Mouse (Mus musculus): ENCODE data around the gene Ttc7. TPM values are rescaled to one million over a fixed set of nuclear protein-coding genes. Genes with fewer than 3 reads are reported as not detected.
"Not testable (repeated sequence)": the region's sequence is repeated elsewhere in the genome, so short reads cannot be mapped to it uniquely, and the experiment has no call there.

Gene Ttc7
- polyA plus RNA-seq, 2 experiments: 7.8 to 7.9 TPM

DNA sequence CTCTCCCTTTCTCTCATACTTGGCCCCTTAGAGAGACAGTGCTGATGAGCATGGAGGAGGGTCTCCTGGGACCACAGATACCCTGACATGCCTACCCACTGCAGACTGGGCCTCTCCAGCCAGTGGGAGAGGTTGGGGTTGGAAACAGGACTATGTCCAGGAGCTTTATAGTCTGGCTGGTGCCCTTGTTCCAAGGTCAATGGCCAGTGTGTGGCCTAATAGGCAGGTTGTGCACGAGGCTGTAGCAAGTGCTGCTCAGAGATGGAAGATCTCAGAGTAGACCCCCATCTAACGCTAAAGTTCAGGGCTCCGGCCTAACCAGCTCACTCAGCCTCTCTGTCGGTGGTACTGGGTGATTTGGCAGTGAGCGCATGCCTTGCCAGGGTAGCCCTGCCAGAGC is 9.1 kb downstream of the Ttc7 start:
- no peak for TF ChIP-seq EP300 (IDR thresholded peaks at IDR 0.05; ENCODE audit: low read depth)
- TF ChIP-seq CTCF (IDR thresholded peaks at IDR 0.05; ENCODE audit: low read depth): no peak
- Histone ChIP-seq H3K4me1 (replicated peaks; ENCODE audit: control insufficient read depth in 2 of 2, insufficient read depth in 2 of 2, low read length in 1 of 2) (peaks cover 0 to 9% of the 10 kb centered on the region in 2 experiments; a peak in 2 of 4 replicates), H3K27ac (no peak overlapping the region), H3K9ac (replicated peaks) (no peak overlapping the region), H3K36me3 (replicated peaks; ENCODE audit: control insufficient read depth, insufficient read depth, low read depth) (peaks cover 8% of the 10 kb centered on the region; the same call in 1 of the 2 replicates), H3K27me3 (ENCODE audit: control insufficient read depth, insufficient read depth, low read length) (no peaks in the 10 kb centered on the region), H3K9me3 (ENCODE audit: control insufficient read depth, low read length) (no peaks in the 10 kb centered on the region), H3K4me2 (ENCODE audit: low read depth) (no peak overlapping the region), H3K4me3 (ENCODE audit: insufficient read depth in 1 of 2, low read depth in 2 of 2, low read length in 2 of 2) (no peak overlapping the region)
- ATAC-seq (ENCODE audit: insufficient read depth): no peak
- no peak for DNase-seq (ENCODE audit: low read depth in 3 of 3, low spot score in 3 of 3)
- WGBS (ENCODE audit: insufficient replicate concordance): 82% methylated on average over 5 of the region's 5 CpGs

DNA sequence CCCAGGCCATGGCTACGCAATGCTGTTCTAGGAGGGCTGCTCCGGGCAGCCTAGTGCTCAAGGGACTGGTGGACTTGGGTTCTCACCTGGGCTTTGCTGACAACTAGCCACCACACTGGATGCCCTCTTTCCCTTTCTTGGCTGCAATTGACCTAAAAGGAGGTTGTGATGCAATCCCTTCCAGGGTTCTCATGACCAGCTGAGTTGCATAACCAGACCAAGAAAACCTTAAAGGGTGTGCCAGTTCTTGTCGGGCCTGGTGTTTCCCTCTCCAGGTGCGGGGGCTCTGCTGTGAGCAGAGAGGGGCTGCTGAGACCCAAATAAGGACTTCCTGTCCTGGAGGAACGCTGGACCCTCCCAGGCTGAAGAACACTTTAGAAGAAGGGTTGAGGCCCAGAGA is 10.4 kb downstream of the Ttc7 start:
- Histone ChIP-seq H3K9me3 (ENCODE audit: control insufficient read depth, low read length) (no peaks in the 10 kb centered on the region), H3K4me3 (ENCODE audit: insufficient read depth in 1 of 2, low read depth in 2 of 2, low read length in 2 of 2) (no peak overlapping the region), H3K4me1 (replicated peaks; ENCODE audit: control insufficient read depth in 2 of 2, insufficient read depth in 2 of 2, low read length in 1 of 2) (peaks cover 0 to 9% of the 10 kb centered on the region in 2 experiments; a peak in 2 of 4 replicates), H3K27ac (no peak overlapping the region), H3K36me3 (replicated peaks; ENCODE audit: control insufficient read depth, insufficient read depth, low read depth) (peaks cover 8% of the 10 kb centered on the region; the same call in 1 of the 2 replicates), H3K27me3 (ENCODE audit: control insufficient read depth, insufficient read depth, low read length) (no peaks in the 10 kb centered on the region), H3K9ac (replicated peaks) (no peak overlapping the region), H3K4me2 (ENCODE audit: low read depth) (no peak overlapping the region)
- WGBS (ENCODE audit: insufficient replicate concordance): 75% methylated on average over 5 of the region's 5 CpGs
- DNase-seq (ENCODE audit: low read depth in 3 of 3, low spot score in 3 of 3) (no peak), ATAC-seq (ENCODE audit: insufficient read depth) (no peak)
- TF ChIP-seq CTCF (IDR thresholded peaks at IDR 0.05; ENCODE audit: low read depth) (no peak), EP300 (IDR thresholded peaks at IDR 0.05; ENCODE audit: low read depth) (no peak)

- H3K9ac ChIP-seq (replicated peaks): no peak overlapping the region
- no peak overlapping the region for H3K27ac ChIP-seq
- ATAC-seq (ENCODE audit: insufficient read depth) (0 out of 2 replicates have a peak, but pooled peaks have one; percentile 19), DNase-seq (ENCODE audit: low read depth in 3 of 3, low spot score in 3 of 3) (no peak)
- no peak overlapping the region for H3K4me3 ChIP-seq (ENCODE audit: insufficient read depth in 1 of 2, low read depth in 2 of 2, low read length in 2 of 2)
- H3K9me3 ChIP-seq (ENCODE audit: control insufficient read depth, low read length): no peaks in the 10 kb centered on the region
- no peak overlapping the region for H3K4me2 ChIP-seq (ENCODE audit: low read depth)
- TF ChIP-seq EP300 (IDR thresholded peaks at IDR 0.05; ENCODE audit: low read depth): no peak
- TF ChIP-seq CTCF (IDR thresholded peaks at IDR 0.05; ENCODE audit: low read depth): no peak
- 52% methylated on average over 7 of the region's 7 CpGs for WGBS (ENCODE audit: insufficient replicate concordance)
- H3K27me3 ChIP-seq (ENCODE audit: control insufficient read depth, insufficient read depth, low read length): no peaks in the 10 kb centered on the region
- H3K36me3 ChIP-seq (replicated peaks; ENCODE audit: control insufficient read depth, insufficient read depth, low read depth): peaks cover 8% of the 10 kb centered on the region; the same call in 1 of the 2 replicates
- peaks cover 0 to 15% of the 10 kb centered on the region in 2 experiments; a peak in 2 of 4 replicates for H3K4me1 ChIP-seq (replicated peaks; ENCODE audit: control insufficient read depth in 2 of 2, insufficient read depth in 2 of 2, low read length in 1 of 2)
Measured at GRCm38 (mm10) chr17:87295738-87296137, 13.1 kb downstream of the Ttc7 start.

- H3K27ac ChIP-seq; H3K27me3 ChIP-seq (ENCODE audit: control insufficient read depth, insufficient read depth, low read length); H3K9ac ChIP-seq (replicated peaks); H3K9me3 ChIP-seq (ENCODE audit: control insufficient read depth, low read length); ATAC-seq (ENCODE audit: insufficient read depth); H3K4me3 ChIP-seq (ENCODE audit: insufficient read depth in 1 of 2, low read depth in 2 of 2, low read length in 2 of 2); DNase-seq (ENCODE audit: low read depth in 3 of 3, low spot score in 3 of 3); H3K36me3 ChIP-seq (replicated peaks; ENCODE audit: control insufficient read depth, insufficient read depth, low read depth); H3K4me2 ChIP-seq (ENCODE audit: low read depth): not testable (repeated sequence)
- H3K4me1 ChIP-seq (replicated peaks; ENCODE audit: control insufficient read depth in 2 of 2, insufficient read depth in 2 of 2, low read length in 1 of 2): peaks cover 0 to 15% of the 10 kb centered on the region in 2 experiments; a peak in 2 of 4 replicates
- 74% methylated on average over 1 of the region's 1 CpGs for WGBS (ENCODE audit: insufficient replicate concordance)
Measured at GRCm38 (mm10) chr17:87296701-87297100, 14.0 kb downstream of the Ttc7 start.

GRCm38 (mm10) chr17:87298944-87299343 is 16.3 kb downstream of the Ttc7 start:
- no peak overlapping the region for H3K27ac ChIP-seq
- ATAC-seq (ENCODE audit: insufficient read depth) (peak; percentile 36; the same call in 1 of the 2 replicates), DNase-seq (ENCODE audit: low read depth in 3 of 3, low spot score in 3 of 3) (no peak)
- H3K36me3 ChIP-seq (replicated peaks; ENCODE audit: control insufficient read depth, insufficient read depth, low read depth): peaks cover 5% of the 10 kb centered on the region; the same call in 1 of the 2 replicates
- H3K4me1 ChIP-seq (replicated peaks; ENCODE audit: control insufficient read depth in 2 of 2, insufficient read depth in 2 of 2, low read length in 1 of 2): peaks cover 3 to 21% of the 10 kb centered on the region in 2 experiments
- no peak overlapping the region for H3K4me2 ChIP-seq (ENCODE audit: low read depth)
- H3K9ac ChIP-seq (replicated peaks): no peak overlapping the region
- WGBS (ENCODE audit: insufficient replicate concordance): 41% methylated on average over 6 of the region's 6 CpGs
- no peak overlapping the region for H3K4me3 ChIP-seq (ENCODE audit: insufficient read depth in 1 of 2, low read depth in 2 of 2, low read length in 2 of 2)
- TF ChIP-seq EP300 (IDR thresholded peaks at IDR 0.05; ENCODE audit: low read depth) (no peak), CTCF (IDR thresholded peaks at IDR 0.05; ENCODE audit: low read depth) (no peak)
- no peaks in the 10 kb centered on the region for H3K27me3 ChIP-seq (ENCODE audit: control insufficient read depth, insufficient read depth, low read length)
- no peaks in the 10 kb centered on the region for H3K9me3 ChIP-seq (ENCODE audit: control insufficient read depth, low read length)
